Mouse (Mus musculus) heart, adult 2 months (tissue): ENCODE measurements around the gene Aknad1.

Experiments
- CTCF ChIP-seq: fragments of 200-600 bp; IDR thresholded peaks from 2 replicates; pipeline ENCODE4 v1.8.1; 2022; ENCODE audit warnings: antibody characterized with exemption, mild to moderate bottlenecking, moderate library complexity
- EP300 ChIP-seq: fragments of 200-500 bp; IDR thresholded peaks from 2 replicates; pipeline ENCODE4 v1.6.1; 2011; ENCODE audit warnings: low read depth, low read length, control low read depth; ENCODE audit not compliant: insufficient read depth
- POLR2A ChIP-seq: fragments of 200-500 bp; IDR thresholded peaks from 2 replicates; pipeline ENCODE4 v1.6.1; 2011; ENCODE audit warnings: mild to moderate bottlenecking, low read depth, low read length, control low read depth; ENCODE audit not compliant: insufficient read depth

DNA sequence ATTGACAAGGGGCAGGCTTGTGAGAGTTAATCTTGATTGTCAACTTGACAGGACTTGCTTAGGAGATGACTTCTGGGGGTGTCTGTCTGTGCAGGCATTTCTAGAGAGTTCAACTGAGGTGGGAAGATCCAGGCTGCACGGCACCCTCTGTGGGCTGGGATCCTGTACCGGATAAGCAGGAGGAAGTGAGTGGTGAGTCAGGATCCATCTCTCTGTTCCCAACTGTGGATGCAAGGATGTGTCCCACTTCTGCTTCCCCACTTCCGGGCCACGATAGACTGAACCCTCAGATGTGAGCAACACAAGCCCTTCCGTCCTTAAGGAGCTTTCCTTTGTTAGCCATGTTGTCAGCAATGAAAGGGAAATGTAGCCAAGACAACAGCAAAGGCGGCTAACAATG is 47.1 kb downstream of the Aknad1 start:
- TF ChIP-seq EP300 (no peak), POLR2A (no peak), CTCF (no peak)
